Mouse (Mus musculus) cerebellum, postnatal 10 days (tissue): ENCODE measurements at regions not wholly inside any gene's neighbourhood (a gene's known extent, or its start where the extent isn't known, plus 50 kb on each side); places are given as distances from the start of the nearest gene placed in this dataset.
A peak's percentile ranks its signal among the peaks of the same experiment; 100 is the strongest.

Experiments
- DNase-seq, 2 experiments: peaks; one replicate each; pipeline ENCODE4 v3.0.0; 2021; ENCODE audit warnings: mixed read lengths in 2 of 2

DNA sequence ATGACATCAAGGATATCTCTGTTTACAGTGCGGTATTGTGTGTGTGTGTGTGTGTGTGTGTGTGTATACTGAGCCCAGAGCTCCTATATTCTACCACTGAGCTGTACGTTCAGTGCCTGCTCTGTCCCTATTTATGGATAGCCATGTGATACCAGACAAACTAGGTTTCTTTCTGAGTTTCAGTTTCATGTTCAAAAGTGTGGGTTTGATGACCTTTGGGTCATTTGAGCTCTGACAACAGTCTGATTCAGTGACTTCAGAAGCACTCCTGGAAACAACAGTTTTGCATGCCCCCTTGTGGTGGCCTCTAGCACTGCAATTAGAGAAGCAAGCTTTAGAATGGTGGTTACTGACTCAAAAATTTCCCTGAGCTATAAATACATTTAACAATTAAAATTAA, 50.9 kb upstream of the Tent2 start:
- DNase-seq, result peak; percentile 88 to 91

DNA sequence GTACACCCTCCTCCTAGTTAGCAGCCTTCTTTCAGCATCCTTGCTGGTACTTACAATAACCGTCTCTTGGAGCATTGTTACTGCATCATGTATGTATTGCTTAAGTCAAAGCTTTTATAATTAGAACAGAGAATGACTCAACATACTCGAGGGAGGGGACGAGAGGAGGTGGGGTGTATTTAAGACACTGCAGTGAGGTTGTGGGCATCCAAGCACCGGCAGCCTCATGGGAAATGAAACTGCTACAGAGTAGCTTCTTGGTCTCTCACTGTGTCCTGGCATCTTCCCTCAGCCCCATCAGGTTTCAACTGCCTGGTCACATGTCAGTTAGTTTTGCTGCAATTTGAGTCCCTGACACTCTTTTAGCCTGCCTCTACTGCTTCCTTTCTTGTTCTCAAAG, 50.7 kb upstream of the Homer1 start:
- DNase-seq, result no peak
